8 mouse cellular contexts compared by ENCODE assay signal in genomic region chr2:144269679-144270475, GRCm38 (mm10). TPM values are rescaled to one million over a fixed set of nuclear protein-coding genes. Genes with fewer than 3 reads are reported as not detected.
DNase-seq lines count a peak whose midpoint lies in the region; ATAC-seq and TF ChIP-seq lines count a peak whose summit lies in the region.

No protein-coding gene starts in this region.

- H3K36me3 ChIP-seq in C2C12 (ENCODE audit: control insufficient read depth, insufficient read depth) = peaks cover 72% of the 10 kb centered on the region
- peaks cover 60% of the 10 kb centered on the region for H3K36me3 ChIP-seq in forebrain, embryonic 10.5 days (replicated peaks)
- peaks cover 26% of the 10 kb centered on the region for H3K36me3 ChIP-seq in liver, embryonic 13.5 days

- H3K27me3 ChIP-seq in C2C12 (ENCODE audit: control insufficient read depth, insufficient read depth, insufficient read length) = no peaks in the 10 kb centered on the region
- no peaks in the 10 kb centered on the region for H3K27me3 ChIP-seq in forebrain, embryonic 10.5 days (ENCODE audit: poor library complexity, severe bottlenecking)
- no peaks in the 10 kb centered on the region for H3K27me3 ChIP-seq in liver, embryonic 13.5 days

- no peaks in the 10 kb centered on the region for H3K9me3 ChIP-seq in forebrain, embryonic 10.5 days
- no peaks in the 10 kb centered on the region for H3K9me3 ChIP-seq in liver, embryonic 13.5 days (replicated peaks)

- peaks cover 72% of the 10 kb centered on the region for H3K4me1 ChIP-seq in forebrain, embryonic 10.5 days
- H3K4me1 ChIP-seq in liver, embryonic 13.5 days (replicated peaks) = peaks cover 71% of the 10 kb centered on the region

- no peak for TF ChIP-seq CTCF in C2C12 (IDR thresholded peaks at IDR 0.05; ENCODE audit: control insufficient read depth, insufficient read depth, insufficient read length)

- H3K9ac ChIP-seq in liver, embryonic 13.5 days = peak overlapping the region; percentile 98

- H3K79me3 ChIP-seq in C2C12 (ENCODE audit: low read depth) = peaks cover 78% of the 10 kb centered on the region

- peak overlapping the region; percentile 99 for H3K27ac ChIP-seq in forebrain, embryonic 10.5 days
- H3K27ac ChIP-seq in liver, embryonic 13.5 days = peak overlapping the region; percentile 92

- H3K4me3 ChIP-seq in C2C12 (ENCODE audit: insufficient read depth, poor library complexity, severe bottlenecking) = peak overlapping the region; percentile 96
- H3K4me3 ChIP-seq in forebrain, embryonic 10.5 days = peak overlapping the region; percentile 84
- peak overlapping the region; percentile 94 for H3K4me3 ChIP-seq in liver, embryonic 13.5 days (replicated peaks)

- H3K79me2 ChIP-seq in C2C12 (ENCODE audit: control insufficient read depth, insufficient read depth) = peaks cover 100% of the 10 kb centered on the region

- peak; percentile 46 for DNase-seq in embryo, embryonic 10 days (ENCODE audit: low spot score)
- DNase-seq in embryo, embryonic 9.5 days (ENCODE audit: extremely low spot score) = no peak
- DNase-seq in forebrain, embryonic 10.5 days (ENCODE audit: extremely low spot score, low spot score) = no peak
- DNase-seq in liver, embryonic 13.5 days = no peak
- no peak for DNase-seq in adrenal gland, postnatal 4 days (ENCODE audit: low spot score in 2 of 2)
- no peak for DNase-seq in urinary bladder, adult 2 months (ENCODE audit: low spot score)
- no peak for DNase-seq in cerebellum, postnatal 36 days

- no peak; the same call in 1 of the 2 replicates for ATAC-seq in liver, embryonic 13.5 days (ENCODE audit: low read depth)

- H3K4me2 ChIP-seq in liver, embryonic 13.5 days = peak overlapping the region; percentile 85

- peak overlapping the region; percentile 98 for H3ac ChIP-seq in C2C12 (ENCODE audit: control insufficient read depth, insufficient read length, low read depth)

- under 1% methylated on average over 33 of the region's 33 CpGs for WGBS in forebrain, embryonic 10.5 days
- WGBS in liver, embryonic 13.5 days (ENCODE audit: insufficient replicate concordance) = under 1% methylated on average over 25 of the region's 33 CpGs

TF ChIP-seq in C2C12, 6 proteins besides CTCF, POLR2A, EP300 and RAD21:
- TF ChIP-seq MYOD1 (IDR thresholded peaks at IDR 0.05; ENCODE audit: control insufficient read depth, insufficient read length, low read depth) (no peak), MAX (IDR thresholded peaks at IDR 0.05) (no peak), FOSL1 (IDR thresholded peaks at IDR 0.05; ENCODE audit: insufficient read depth, low read length, poor library complexity, severe bottlenecking) (no peak), MYOG (IDR thresholded peaks at IDR 0.05; ENCODE audit: control insufficient read depth, extremely low read depth, insufficient read length) (no peak), CEBPB (IDR thresholded peaks at IDR 0.05; ENCODE audit: low read depth) (no peak), USF1 (IDR thresholded peaks at IDR 0.05; ENCODE audit: low read depth) (no peak)

RNA-seq across cellular contexts. Expression of gene Mgme1, which starts 0.6 kb away (rescaled TPM):
- polyA plus RNA-seq in C2C12 (2012; fragmentation: generic; extraction: Trizol) = 6.2 TPM
- polyA plus RNA-seq in forebrain, embryonic 10.5 days (2016; fragmentation: Nextera tagmentation; extraction: Ambion mirVana) = 27.1 and 28.0 TPM in 2 replicates
- polyA plus RNA-seq in liver, embryonic 13.5 days (2015; fragmentation: Nextera tagmentation; extraction: Ambion mirVana) = 14.0 and 14.3 TPM in 2 replicates
- total RNA-seq in adrenal gland, postnatal 4 days (2021) = 10 to 100 TPM; 16.5 to 17.1 TPM
- polyA plus RNA-seq in urinary bladder, adult 2 months (2012; rRNA removed) = 8.3 TPM in 2 replicates

RNA-seq across cellular contexts. Expression of gene Snx5, which starts 0.8 kb away (rescaled TPM):
- polyA plus RNA-seq in C2C12 (2012; fragmentation: generic; extraction: Trizol) = 87.4 TPM
- 132 and 133 TPM in 2 replicates for polyA plus RNA-seq in forebrain, embryonic 10.5 days (2016; fragmentation: Nextera tagmentation; extraction: Ambion mirVana)
- 83.9 and 94.8 TPM in 2 replicates for polyA plus RNA-seq in liver, embryonic 13.5 days (2015; fragmentation: Nextera tagmentation; extraction: Ambion mirVana)
- total RNA-seq in adrenal gland, postnatal 4 days (2021) = 100 to 1,000 TPM; 136 to 138 TPM
- 66.6 and 72.2 TPM in 2 replicates for polyA plus RNA-seq in urinary bladder, adult 2 months (2012; rRNA removed)
